Mouse (Mus musculus): ENCODE measurements at regions not wholly inside any gene's neighbourhood (a gene's known extent, or its start where the extent isn't known, plus 50 kb on each side); places are given as distances from the start of the nearest gene placed in this dataset.
A peak's percentile ranks its signal among the peaks of the same experiment; 100 is the strongest.
"Not testable (repeated sequence)": the region's sequence is repeated elsewhere in the genome, so short reads cannot be mapped to it uniquely, and the experiment has no call there.

GRCm38 (mm10) chr6:25101761-25102160 is 145.7 kb upstream of the Tmem229a start:
- no peak for DNase-seq (ENCODE audit: low read depth, low spot score)

- DNase-seq (ENCODE audit: low read depth, low spot score): peak; percentile 58
Observed at GRCm38 (mm10) chr6:25087167-25087566, 131.1 kb upstream of the Tmem229a start.

GRCm38 (mm10) chr6:25085871-25086270 is 129.8 kb upstream of the Tmem229a start:
- DNase-seq (ENCODE audit: low read depth, low spot score): no peak

GRCm38 (mm10) chr6:25085296-25085695 is 129.2 kb upstream of the Tmem229a start:
- DNase-seq (ENCODE audit: low read depth, low spot score): not testable (repeated sequence)

GRCm38 (mm10) chr6:25065913-25066312 is 109.8 kb upstream of the Tmem229a start:
- no peak for DNase-seq (ENCODE audit: low read depth, low spot score)

- DNase-seq (ENCODE audit: low read depth, low spot score): peak; percentile 63
Observed at GRCm38 (mm10) chr6:25032878-25033509, 76.9 kb upstream of the Tmem229a start.

- peak; percentile 12 for DNase-seq (ENCODE audit: low read depth, low spot score)
Observed at GRCm38 (mm10) chr6:25026953-25027352, 70.9 kb upstream of the Tmem229a start.

GRCm38 (mm10) chr6:25020005-25020772 is 64.1 kb upstream of the Tmem229a start:
- peak; percentile 81 for DNase-seq (ENCODE audit: low read depth, low spot score)

GRCm38 (mm10) chr6:25013288-25013606 is 57.1 kb upstream of the Tmem229a start:
- peak; percentile 85 for DNase-seq (ENCODE audit: low read depth, low spot score)

GRCm38 (mm10) chr6:25012376-25013287 is 56.5 kb upstream of the Tmem229a start:
- peak; percentile 66 for DNase-seq (ENCODE audit: low read depth, low spot score)

- not testable (repeated sequence) for DNase-seq (ENCODE audit: low read depth, low spot score)
Observed at GRCm38 (mm10) chr6:25008856-25009255, 52.8 kb upstream of the Tmem229a start.
